Mouse (Mus musculus) stomach, embryonic 15.5 days (tissue): Measurements from ENCODE around the gene Carnmt1. TPM values are rescaled to one million over a fixed set of nuclear protein-coding genes. Genes with fewer than 3 reads are reported as not detected.

Experiments used
- ATAC-seq: fragments of 200-750 bp; cut with Nextera tagmentation; 2 replicates; pipeline ENCODE4 v1.8.0; 2017; ENCODE audit warnings: low read depth, moderate number of reproducible peaks, moderate TSS enrichment; ENCODE audit not compliant: insufficient read depth, low FRiP score
- H3K27ac ChIP-seq: fragments of 300-500 bp; sonication (generic); 2 replicates; pipeline ENCODE4 v1.5.1; 2015; ENCODE audit warnings: mild to moderate bottlenecking, inconsistent platforms
- H3K27me3 ChIP-seq: fragments of 300-500 bp; sonication (generic); replicated peaks from 2 replicates; pipeline ENCODE4 v1.6.1; 2015; ENCODE audit warnings: inconsistent platforms
- H3K36me3 ChIP-seq: fragments of 300-500 bp; sonication (generic); 2 replicates; pipeline ENCODE4 v1.6.1; 2015; ENCODE audit warnings: inconsistent platforms
- H3K4me1 ChIP-seq: fragments of 300-500 bp; sonication (generic); 2 replicates; pipeline ENCODE4 v1.6.1; 2015; ENCODE audit warnings: inconsistent platforms
- H3K4me2 ChIP-seq: fragments of 300-500 bp; sonication (generic); 2 replicates; pipeline ENCODE4 v1.6.1; 2015; ENCODE audit warnings: mild to moderate bottlenecking, inconsistent platforms
- H3K4me3 ChIP-seq: fragments of 300-500 bp; sonication (generic); replicated peaks from 2 replicates; pipeline ENCODE4 v1.5.1; 2015; ENCODE audit warnings: inconsistent platforms
- H3K9ac ChIP-seq: fragments of 300-500 bp; sonication (generic); 2 replicates; pipeline ENCODE4 v1.6.1; 2015; ENCODE audit warnings: inconsistent platforms
- H3K9me3 ChIP-seq: fragments of 300-500 bp; sonication (generic); 2 replicates; pipeline ENCODE4 v1.6.1; 2016; ENCODE audit warnings: inconsistent platforms
- WGBS: fragments of 180-500 bp; shearing (Covaris S2); methylation state at CpG from one replicate; pipeline ENCODE4 v1.1.7; 2015; 5-methylcytosine and 5-hydroxymethylcytosine counted together
- polyA plus RNA-seq: library from polyadenylated mRNA; unstranded; fragments of >200 nt; fragmentation: Nextera tagmentation; extraction: Ambion mirVana; gene quantifications from 2 replicates; pipeline ENCODE4 v1.2.1, GENCODE M21; 2015

Carnmt1 gene
- polyA plus RNA-seq, 1 experiment from 2014 or later = 26.9 TPM

DNA sequence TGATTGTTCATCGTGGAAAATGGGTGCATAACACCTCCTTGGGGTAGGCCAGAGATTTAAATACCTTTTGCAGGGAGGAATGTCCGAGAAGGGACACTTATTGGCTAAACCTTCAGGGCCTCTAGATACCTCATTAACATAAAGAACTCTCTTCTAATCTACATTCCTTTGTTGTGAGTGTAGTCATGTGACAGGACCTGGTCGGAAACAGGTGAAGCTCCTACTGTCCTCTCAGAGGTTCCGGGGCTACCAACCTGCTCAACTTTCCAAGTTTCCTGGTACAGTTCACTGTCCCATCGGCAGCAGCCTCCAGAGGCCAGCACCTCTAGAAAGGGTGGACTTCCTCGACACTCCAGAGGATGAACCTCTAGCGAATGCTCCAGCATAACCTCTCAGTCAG, 14.6 kb upstream of the Carnmt1 start:
- no peaks in the 10 kb centered on the region for H3K36me3 ChIP-seq
- no peaks in the 10 kb centered on the region for H3K4me1 ChIP-seq
- no peaks in the 10 kb centered on the region for H3K9me3 ChIP-seq
- no peak overlapping the region for H3K27ac ChIP-seq
- H3K9ac ChIP-seq = no peak overlapping the region
- no peak overlapping the region for H3K4me3 ChIP-seq
- H3K27me3 ChIP-seq = no peaks in the 10 kb centered on the region
- no peak for ATAC-seq
- no peak overlapping the region for H3K4me2 ChIP-seq
- WGBS = 79% methylated on average over 7 of the region's 7 CpGs

DNA sequence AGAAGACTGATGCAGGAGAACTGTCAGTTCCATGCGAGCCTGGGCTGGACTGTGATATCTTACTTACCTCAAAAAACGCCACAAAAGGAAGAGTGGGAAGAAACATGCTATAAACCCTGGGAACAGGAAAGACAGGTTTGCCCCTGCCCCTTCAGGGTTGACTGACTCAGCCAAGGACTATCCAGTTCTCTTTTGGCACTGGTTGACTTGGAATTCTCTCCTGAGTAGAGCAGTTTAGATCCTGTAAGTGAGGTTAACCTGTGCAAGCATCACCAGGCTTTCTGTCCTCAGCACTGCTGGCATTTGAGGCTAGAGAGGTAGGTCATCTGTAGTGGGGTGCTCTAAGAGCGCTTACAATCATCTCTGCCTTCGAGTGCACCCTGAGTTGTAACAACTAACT, 12.1 kb upstream of the Carnmt1 start:
- Histone ChIP-seq H3K4me2 (no peak overlapping the region), H3K4me1 (no peaks in the 10 kb centered on the region), H3K4me3 (no peak overlapping the region), H3K27me3 (no peaks in the 10 kb centered on the region), H3K27ac (no peak overlapping the region), H3K36me3 (no peaks in the 10 kb centered on the region), H3K9ac (no peak overlapping the region), H3K9me3 (no peaks in the 10 kb centered on the region)
- 67% methylated on average over 4 of the region's 4 CpGs for WGBS
- ATAC-seq = no peak

DNA sequence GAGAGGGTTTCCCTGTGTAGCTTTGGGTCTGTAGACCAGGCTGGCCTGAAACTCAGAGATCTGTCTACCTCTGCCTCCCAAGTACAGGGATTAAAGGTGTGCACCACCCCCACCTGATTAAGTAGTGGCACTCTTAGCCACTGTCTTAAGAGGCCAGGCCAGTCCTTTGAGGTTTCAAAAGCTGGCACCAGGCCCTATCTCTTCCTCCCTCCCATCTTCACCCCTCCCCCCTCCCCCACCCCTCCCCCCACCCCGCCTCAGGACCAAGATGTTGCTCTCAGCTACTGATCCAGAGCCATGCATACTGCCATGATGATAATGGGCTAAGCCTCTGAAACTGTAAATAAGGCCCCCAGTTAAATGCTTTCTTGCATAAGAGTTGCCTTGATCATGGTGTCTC, 11.2 kb upstream of the Carnmt1 start:
- Histone ChIP-seq H3K4me3 (no peak overlapping the region), H3K36me3 (no peaks in the 10 kb centered on the region), H3K27ac (no peak overlapping the region), H3K4me1 (no peaks in the 10 kb centered on the region), H3K4me2 (no peak overlapping the region), H3K27me3 (no peaks in the 10 kb centered on the region), H3K9ac (no peak overlapping the region), H3K9me3 (no peaks in the 10 kb centered on the region)
- WGBS = no CpG with 5 or more reads among the region's 1 CpGs
- no peak for ATAC-seq

DNA sequence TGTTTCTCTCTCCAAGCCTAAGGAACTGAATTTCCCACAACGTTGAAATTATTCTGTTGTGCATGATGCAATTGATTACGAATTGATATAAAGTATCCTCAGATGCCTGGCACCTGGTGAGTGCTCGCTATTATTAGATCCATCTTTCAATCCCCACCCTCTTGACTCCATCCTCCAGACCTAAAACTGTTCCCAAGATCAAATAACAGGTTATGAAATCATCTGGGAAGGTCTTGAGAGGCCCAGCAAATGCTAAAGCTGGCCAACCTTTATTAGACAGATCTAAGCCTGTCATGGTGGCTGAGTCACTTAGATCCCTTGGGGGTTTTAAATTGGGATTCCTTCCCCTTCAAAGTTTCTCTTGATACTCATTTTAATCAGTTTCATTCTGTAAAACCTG, 10.1 kb upstream of the Carnmt1 start:
- ATAC-seq = no peak
- 82% methylated on average over 3 of the region's 3 CpGs for WGBS

DNA sequence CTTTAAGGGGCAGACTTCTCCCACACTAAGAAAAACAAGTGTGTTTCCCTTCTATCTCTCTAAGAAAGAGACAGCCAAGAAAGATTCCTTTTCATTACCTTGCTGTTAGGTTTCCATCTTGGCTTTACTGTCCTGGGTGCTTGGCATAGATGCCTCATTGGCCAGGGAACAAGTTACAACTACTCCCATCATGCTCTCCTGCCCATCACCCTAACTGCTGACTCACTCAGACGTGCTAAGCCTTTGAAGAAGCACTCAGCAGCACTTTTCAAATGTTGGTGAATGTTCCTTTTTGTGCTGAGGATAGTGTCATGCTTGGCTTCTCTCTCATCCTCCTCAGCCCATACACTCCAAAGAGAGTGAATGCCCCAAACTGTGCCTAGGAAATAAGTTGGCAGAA, 8.9 kb upstream of the Carnmt1 start:
- WGBS = 45% methylated on average over 1 of the region's 1 CpGs
- no peaks in the 10 kb centered on the region for H3K9me3 ChIP-seq
- no peak overlapping the region for H3K4me3 ChIP-seq
- H3K9ac ChIP-seq = no peak overlapping the region
- no peak overlapping the region for H3K4me2 ChIP-seq
- H3K36me3 ChIP-seq = no peaks in the 10 kb centered on the region
- no peaks in the 10 kb centered on the region for H3K4me1 ChIP-seq
- no peak for ATAC-seq
- H3K27ac ChIP-seq = no peak overlapping the region
- no peaks in the 10 kb centered on the region for H3K27me3 ChIP-seq

More for the DNA sequence above, 10.1 kb upstream of the Carnmt1 start:
- Histone ChIP-seq H3K4me1 (no peaks in the 10 kb centered on the region), H3K9ac (no peak overlapping the region), H3K36me3 (no peaks in the 10 kb centered on the region), H3K9me3 (no peaks in the 10 kb centered on the region), H3K27ac (no peak overlapping the region), H3K4me2 (no peak overlapping the region), H3K27me3 (no peaks in the 10 kb centered on the region), H3K4me3 (no peak overlapping the region)

DNA sequence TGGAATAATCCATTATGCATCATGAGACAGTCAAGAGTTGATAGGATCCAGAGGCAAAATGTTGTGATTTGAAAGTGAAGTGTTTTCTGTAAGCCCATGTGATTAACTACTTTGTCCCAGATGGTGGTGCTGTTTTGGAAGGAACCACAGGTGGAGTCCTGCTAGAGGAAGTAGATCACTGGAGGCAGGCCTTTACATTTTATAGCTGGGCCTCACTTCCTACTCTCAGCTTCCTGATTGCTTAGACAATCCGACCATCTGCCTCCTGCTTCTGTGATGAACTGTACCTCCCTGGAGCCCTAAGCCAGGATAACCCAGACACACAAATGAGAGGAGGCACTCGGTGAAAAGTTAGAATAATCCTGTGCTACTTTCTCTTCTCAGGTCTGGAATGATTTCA, 6.7 kb upstream of the Carnmt1 start:
- Histone ChIP-seq H3K4me2 (no peak overlapping the region), H3K4me3 (no peak overlapping the region), H3K27ac (no peak overlapping the region), H3K9ac (no peak overlapping the region), H3K9me3 (no peaks in the 10 kb centered on the region), H3K36me3 (no peaks in the 10 kb centered on the region), H3K27me3 (no peaks in the 10 kb centered on the region), H3K4me1 (no peaks in the 10 kb centered on the region)
- 55% methylated on average over 2 of the region's 2 CpGs for WGBS
- no peak for ATAC-seq

DNA sequence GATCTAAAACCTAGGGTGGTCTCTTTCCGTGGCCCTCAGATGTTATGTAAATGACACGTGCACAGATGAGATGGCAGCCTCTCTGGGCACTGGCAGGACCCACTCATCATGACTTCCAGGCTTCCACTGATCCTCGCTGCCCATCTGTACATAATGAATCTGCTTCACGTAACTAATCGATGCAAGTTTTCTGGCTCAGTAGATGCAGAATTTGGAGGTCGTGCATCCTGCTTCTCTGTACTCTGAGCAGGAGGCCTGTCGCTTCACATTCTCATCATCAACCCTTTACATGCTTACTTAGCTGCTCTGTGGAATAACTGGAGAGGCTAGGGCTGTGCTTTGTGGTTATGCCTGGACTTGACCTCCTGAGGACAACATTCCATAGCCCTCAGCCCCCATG, 3.6 kb upstream of the Carnmt1 start:
- H3K9ac ChIP-seq = no peak overlapping the region
- H3K4me2 ChIP-seq = no peak overlapping the region
- H3K4me3 ChIP-seq = no peak overlapping the region
- no peaks in the 10 kb centered on the region for H3K9me3 ChIP-seq
- H3K27ac ChIP-seq = no peak overlapping the region
- H3K4me1 ChIP-seq = peaks cover 2% of the 10 kb centered on the region; the same call in 1 of the 2 replicates
- WGBS = 86% methylated on average over 7 of the region's 7 CpGs
- no peak for ATAC-seq
- no peaks in the 10 kb centered on the region for H3K27me3 ChIP-seq
- no peaks in the 10 kb centered on the region for H3K36me3 ChIP-seq

DNA sequence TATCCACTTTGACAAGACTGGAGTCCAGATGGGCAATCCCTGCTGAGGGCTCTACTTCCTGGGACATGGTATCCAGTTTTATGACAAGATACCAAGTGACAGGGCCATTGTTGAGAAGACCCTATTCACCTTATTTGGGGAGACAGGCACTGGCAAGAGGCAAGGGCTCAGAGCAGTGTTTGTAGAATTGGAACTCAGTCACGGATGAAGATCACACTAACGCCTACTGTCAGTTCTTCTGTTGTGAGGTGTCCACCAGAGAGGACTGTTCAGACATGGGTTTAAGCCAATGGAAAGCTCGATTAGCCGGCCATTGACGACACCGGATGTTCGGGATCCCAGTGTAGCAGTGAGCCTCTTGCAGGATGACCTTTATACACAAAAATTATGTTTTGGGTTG, 1.0 kb upstream of the Carnmt1 start:
- Histone ChIP-seq H3K4me1 (peaks cover 18% of the 10 kb centered on the region; the same call in 1 of the 2 replicates), H3K27ac (no peak overlapping the region), H3K4me3 (no peak overlapping the region), H3K27me3 (no peaks in the 10 kb centered on the region), H3K9me3 (no peaks in the 10 kb centered on the region), H3K9ac (no peak overlapping the region), H3K4me2 (no peak overlapping the region), H3K36me3 (no peaks in the 10 kb centered on the region)
- ATAC-seq = no peak
- WGBS = 91% methylated on average over 7 of the region's 7 CpGs

DNA sequence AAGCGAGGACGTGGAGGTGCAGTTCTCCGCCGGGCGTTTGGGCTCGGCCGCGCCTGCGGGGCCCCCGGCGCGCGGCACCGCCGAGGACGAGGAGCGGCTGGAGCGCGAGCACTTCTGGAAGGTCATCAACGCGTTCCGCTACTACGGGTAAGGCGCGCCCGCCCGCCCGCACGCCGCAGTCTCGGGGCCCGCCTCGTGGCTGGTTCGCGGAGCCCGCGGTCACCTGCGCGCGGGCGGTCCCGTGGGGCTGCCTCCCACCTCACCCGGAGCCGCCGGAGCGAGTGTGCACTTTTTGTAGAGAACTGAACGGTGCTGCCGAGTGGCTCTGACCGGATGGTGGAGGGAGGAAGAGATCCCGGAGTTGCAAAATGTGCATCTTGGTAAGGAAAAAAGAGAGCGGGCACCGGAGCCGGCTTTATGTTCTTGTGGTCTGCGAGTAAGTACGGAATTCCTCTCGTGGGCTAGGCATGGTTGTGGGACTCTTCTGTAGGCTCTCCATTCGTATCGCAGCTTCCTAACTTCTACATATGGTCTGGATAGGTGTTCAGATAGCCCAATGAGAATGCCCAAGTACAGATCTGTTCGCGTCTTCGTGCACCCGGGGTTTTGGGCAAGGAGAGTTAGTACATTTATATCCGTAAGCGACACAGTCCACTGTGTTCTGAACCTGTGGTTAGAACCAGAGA, 635 bp downstream of the Carnmt1 start:
- Histone ChIP-seq H3K9me3 (no peaks in the 10 kb centered on the region), H3K4me3 (peak overlapping the region; percentile 86), H3K27me3 (no peaks in the 10 kb centered on the region), H3K4me2 (peak overlapping the region; percentile 69), H3K36me3 (no peaks in the 10 kb centered on the region), H3K9ac (peak overlapping the region; percentile 71; the same call in 1 of the 2 replicates), H3K27ac (peak overlapping the region; percentile 91), H3K4me1 (peaks cover 18% of the 10 kb centered on the region; the same call in 1 of the 2 replicates)
- WGBS = under 1% methylated on average over 62 of the region's 64 CpGs
- ATAC-seq = peak; percentile 66

DNA sequence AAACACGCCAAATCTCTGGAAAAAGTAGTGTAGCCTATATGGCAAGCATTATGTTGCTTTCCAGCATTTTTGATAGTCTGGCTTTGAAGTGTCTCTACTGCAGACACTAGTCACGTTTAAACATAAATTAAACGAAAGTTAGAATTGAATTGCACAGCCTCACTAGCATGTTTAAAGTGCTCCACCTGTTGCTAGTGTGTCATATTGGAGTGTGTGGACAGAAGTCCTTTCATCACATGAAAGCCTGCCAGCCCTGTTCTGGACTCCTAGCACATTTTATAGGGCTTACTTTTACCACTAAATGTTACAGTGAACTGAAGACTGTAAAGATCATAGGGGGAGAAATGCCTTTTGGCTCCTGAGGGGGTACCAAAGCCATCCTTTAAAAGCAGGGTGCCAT, 1.9 kb downstream of the Carnmt1 start:
- peaks cover 18% of the 10 kb centered on the region; the same call in 1 of the 2 replicates for H3K4me1 ChIP-seq
- no peak overlapping the region for H3K9ac ChIP-seq
- no peak overlapping the region for H3K27ac ChIP-seq
- no peaks in the 10 kb centered on the region for H3K27me3 ChIP-seq
- no peaks in the 10 kb centered on the region for H3K36me3 ChIP-seq
- H3K4me3 ChIP-seq = 0 out of 2 replicates have a peak overlapping the region, but pooled peaks have one; percentile 86
- H3K4me2 ChIP-seq = peak overlapping the region; percentile 69
- no peaks in the 10 kb centered on the region for H3K9me3 ChIP-seq
- ATAC-seq = no peak
- WGBS = 52% methylated on average over 3 of the region's 3 CpGs

DNA sequence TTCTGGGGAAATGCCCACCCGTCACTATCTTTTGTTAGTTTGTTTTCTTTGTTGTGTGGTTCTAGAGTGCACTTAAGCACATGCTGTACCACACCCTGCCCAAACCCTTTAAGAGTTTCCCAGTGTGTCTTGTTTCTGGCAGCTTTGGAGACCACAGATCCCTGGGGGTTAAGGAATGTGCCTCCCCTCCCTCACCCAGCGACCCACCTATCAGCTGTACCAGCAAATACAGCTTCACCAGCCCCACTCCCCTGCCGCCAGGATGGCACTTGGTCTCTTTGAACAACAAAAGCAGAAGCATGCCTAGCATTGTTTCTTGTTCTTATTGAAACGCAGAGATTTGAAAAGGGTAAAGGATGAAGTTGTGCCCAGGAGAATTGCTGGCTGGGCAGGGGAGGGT, 2.6 kb downstream of the Carnmt1 start:
- Histone ChIP-seq H3K9ac (no peak overlapping the region), H3K27ac (no peak overlapping the region), H3K4me1 (peaks cover 18% of the 10 kb centered on the region; the same call in 1 of the 2 replicates), H3K27me3 (no peaks in the 10 kb centered on the region), H3K4me2 (peak overlapping the region; percentile 69; the same call in 1 of the 2 replicates), H3K9me3 (no peaks in the 10 kb centered on the region), H3K36me3 (no peaks in the 10 kb centered on the region), H3K4me3 (no peak overlapping the region)
- 47% methylated on average over 4 of the region's 4 CpGs for WGBS
- no peak for ATAC-seq

DNA sequence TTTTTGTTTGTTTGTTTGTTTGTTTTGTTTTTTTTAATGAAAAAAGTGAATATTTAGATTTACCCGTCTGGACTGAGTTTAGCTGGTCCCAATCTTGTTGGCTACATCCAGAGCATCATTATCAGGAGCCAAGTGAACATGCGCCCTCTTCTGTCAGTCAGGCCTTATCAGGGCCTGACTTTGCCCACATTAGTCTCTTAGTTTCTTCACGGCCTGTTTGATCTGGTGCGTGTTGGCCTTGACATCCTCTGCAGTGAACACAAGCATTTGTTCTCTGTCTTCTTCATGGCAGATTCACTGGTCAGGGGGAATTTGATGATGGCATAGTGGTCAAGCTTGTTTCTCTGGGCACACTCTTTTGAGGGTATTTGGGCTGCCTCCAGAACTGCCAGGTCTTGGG, 11.6 kb downstream of the Carnmt1 start:
- H3K27ac ChIP-seq = no peak overlapping the region
- H3K36me3 ChIP-seq = peaks cover 11% of the 10 kb centered on the region; the same call in 1 of the 2 replicates
- H3K4me2 ChIP-seq = no peak overlapping the region
- no peak overlapping the region for H3K9ac ChIP-seq
- 63% methylated on average over 4 of the region's 4 CpGs for WGBS
- H3K4me3 ChIP-seq = no peak overlapping the region
- no peaks in the 10 kb centered on the region for H3K27me3 ChIP-seq
- no peak for ATAC-seq
- no peaks in the 10 kb centered on the region for H3K4me1 ChIP-seq
- H3K9me3 ChIP-seq = no peaks in the 10 kb centered on the region

DNA sequence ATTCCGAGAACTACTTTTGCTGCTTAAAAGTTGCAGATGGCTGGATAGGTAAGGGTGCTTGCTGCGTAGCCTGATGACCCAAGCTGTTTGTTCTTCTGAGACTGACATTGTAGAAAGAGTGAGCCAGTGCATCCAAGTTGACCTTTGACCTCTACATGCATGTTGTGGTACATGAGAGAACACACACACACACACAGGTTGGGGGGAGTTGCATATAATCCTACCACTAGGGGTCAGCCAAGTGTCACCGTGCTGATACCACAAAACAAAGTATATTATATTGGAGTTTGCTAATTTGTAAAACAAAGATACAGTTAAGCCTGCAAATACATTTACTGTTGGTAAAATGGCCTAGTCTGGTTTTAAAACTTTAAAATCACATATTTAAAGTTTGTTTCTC, 17.0 kb downstream of the Carnmt1 start:
- WGBS = 70% methylated on average over 3 of the region's 3 CpGs
- no peak for ATAC-seq

More for the DNA sequence above, 17.0 kb downstream of the Carnmt1 start:
- no peak overlapping the region for H3K27ac ChIP-seq
- no peaks in the 10 kb centered on the region for H3K4me1 ChIP-seq
- H3K27me3 ChIP-seq = no peaks in the 10 kb centered on the region
- no peak overlapping the region for H3K4me2 ChIP-seq
- no peak overlapping the region for H3K9ac ChIP-seq
- H3K36me3 ChIP-seq = no peaks in the 10 kb centered on the region
- no peaks in the 10 kb centered on the region for H3K9me3 ChIP-seq
- H3K4me3 ChIP-seq = no peak overlapping the region
